Mouse (Mus musculus): ENCODE results near the gene Akp3.

DNA sequence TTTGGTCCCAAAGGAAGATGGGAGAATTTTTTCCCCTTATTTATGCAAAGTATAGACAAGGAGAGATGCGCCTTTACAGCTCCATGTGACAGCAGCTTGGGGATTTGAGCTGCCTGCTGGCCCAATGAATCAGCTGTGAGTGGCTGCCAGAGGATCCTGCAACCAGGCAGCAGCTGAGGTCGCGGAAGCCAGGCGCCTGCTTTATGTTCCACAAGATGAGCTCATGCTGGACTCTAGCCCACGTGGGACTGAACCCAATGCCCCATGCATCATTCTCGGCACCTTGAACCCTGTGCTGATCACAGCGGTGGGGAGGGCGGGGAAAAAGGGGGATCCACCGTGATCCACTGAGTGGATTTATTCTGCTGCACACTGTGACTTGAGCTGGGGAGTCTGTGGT is 17.7 kb downstream of the Akp3 start:
- no peak for TF ChIP-seq CTCF (IDR thresholded peaks at IDR 0.05)
- TF ChIP-seq EP300 (IDR thresholded peaks at IDR 0.05) = no peak

Measured in lung, postnatal 0 days (tissue).